Mouse (Mus musculus) adrenal gland, postnatal 14 days (tissue): ENCODE data around the gene Wwox. TPM values are rescaled to one million over a fixed set of nuclear protein-coding genes. Genes with fewer than 3 reads are reported as not detected.

ENCODE experiments used
- DNase-seq: peaks from one replicate; pipeline ENCODE4 v3.0.0; 2021; ENCODE audit warnings: mixed read lengths
- total RNA-seq: library from RNA; stranded (reverse); gene quantifications from 2 replicates; pipeline ENCODE4 v1.2.3, GENCODE M21; 2021

The Wwox gene
- total RNA-seq, 1 experiment from 2014 or later, result 22.4 TPM

GRCm38 (mm10) chr8:115237596-115237995, 798.1 kb downstream of the Wwox start:
- no peak for DNase-seq

- no peak for DNase-seq
Measured at GRCm38 (mm10) chr8:115243465-115244027, 804.1 kb downstream of the Wwox start.

- peak; percentile 53 for DNase-seq
Measured at GRCm38 (mm10) chr8:115249688-115250366, 810.4 kb downstream of the Wwox start.

GRCm38 (mm10) chr8:115255550-115255949, 816.1 kb downstream of the Wwox start:
- no peak for DNase-seq

GRCm38 (mm10) chr8:115257417-115257816, 818.0 kb downstream of the Wwox start:
- DNase-seq, result no peak

GRCm38 (mm10) chr8:115259806-115260205, 820.4 kb downstream of the Wwox start:
- DNase-seq, result no peak

GRCm38 (mm10) chr8:115267196-115267595, 827.7 kb downstream of the Wwox start:
- DNase-seq, result no peak

- peak; percentile 14 for DNase-seq
Measured at GRCm38 (mm10) chr8:115269601-115270000, 830.1 kb downstream of the Wwox start.

- no peak for DNase-seq
Measured at GRCm38 (mm10) chr8:115273976-115274375, 834.5 kb downstream of the Wwox start.

GRCm38 (mm10) chr8:115276281-115276680, 836.8 kb downstream of the Wwox start:
- no peak for DNase-seq

GRCm38 (mm10) chr8:115278291-115278690, 838.8 kb downstream of the Wwox start:
- no peak for DNase-seq

GRCm38 (mm10) chr8:115290224-115290623, 850.8 kb downstream of the Wwox start:
- DNase-seq, result peak; percentile 17

- DNase-seq, result no peak
Measured at GRCm38 (mm10) chr8:115296760-115297159, 857.3 kb downstream of the Wwox start.

- no peak for DNase-seq
Measured at GRCm38 (mm10) chr8:115302484-115302883, 863.0 kb downstream of the Wwox start.

- DNase-seq, result no peak
Measured at GRCm38 (mm10) chr8:115307412-115307811, 868.0 kb downstream of the Wwox start.

GRCm38 (mm10) chr8:115311003-115311402, 871.5 kb downstream of the Wwox start:
- DNase-seq, result no peak

GRCm38 (mm10) chr8:115312371-115312770, 872.9 kb downstream of the Wwox start:
- no peak for DNase-seq

GRCm38 (mm10) chr8:115322501-115322900, 883.0 kb downstream of the Wwox start:
- DNase-seq, result no peak

GRCm38 (mm10) chr8:115330671-115331070, 891.2 kb downstream of the Wwox start:
- DNase-seq, result no peak

- no peak for DNase-seq
Measured at GRCm38 (mm10) chr8:115333972-115334371, 894.5 kb downstream of the Wwox start.

GRCm38 (mm10) chr8:115336361-115336760, 896.9 kb downstream of the Wwox start:
- no peak for DNase-seq

- no peak for DNase-seq
Measured at GRCm38 (mm10) chr8:115348704-115349103, 909.2 kb downstream of the Wwox start.

GRCm38 (mm10) chr8:115350707-115351106, 911.3 kb downstream of the Wwox start:
- DNase-seq, result no peak

GRCm38 (mm10) chr8:115357663-115358335, 918.3 kb downstream of the Wwox start:
- peak; percentile 20 for DNase-seq
